Mouse (Mus musculus) c-Kit-positive CD71-positive TER-119-negative erythroid progenitor cells, embryonic 14.5 days (primary cell): ENCODE data around the gene Cox10.

Experiments used
- DNase-seq: peaks from one replicate; pipeline ENCODE4 v3.0.0-alpha.2; 2013; ENCODE audit warnings: low read depth

The Cox10 gene

DNA sequence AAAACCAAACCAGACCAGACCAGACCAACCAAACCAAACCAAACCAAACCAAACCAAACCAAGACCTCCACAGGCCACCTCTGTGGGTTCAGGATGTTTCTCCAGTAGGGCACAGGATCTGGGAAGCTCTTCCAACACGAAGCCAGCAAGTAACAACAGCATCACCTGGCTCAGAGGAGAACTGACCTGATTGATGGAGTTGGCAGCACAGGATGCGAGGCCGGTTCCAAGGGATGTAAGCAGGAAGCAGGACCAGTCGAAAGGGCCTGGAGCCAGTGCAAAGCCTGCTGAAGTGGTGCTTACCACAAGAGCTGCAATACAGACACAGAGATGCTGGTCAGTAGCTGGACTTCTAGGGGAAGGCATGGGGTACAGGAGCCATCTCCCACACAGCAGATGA lies 34.2 kb downstream of the Cox10 start:
- no peak for DNase-seq

DNA sequence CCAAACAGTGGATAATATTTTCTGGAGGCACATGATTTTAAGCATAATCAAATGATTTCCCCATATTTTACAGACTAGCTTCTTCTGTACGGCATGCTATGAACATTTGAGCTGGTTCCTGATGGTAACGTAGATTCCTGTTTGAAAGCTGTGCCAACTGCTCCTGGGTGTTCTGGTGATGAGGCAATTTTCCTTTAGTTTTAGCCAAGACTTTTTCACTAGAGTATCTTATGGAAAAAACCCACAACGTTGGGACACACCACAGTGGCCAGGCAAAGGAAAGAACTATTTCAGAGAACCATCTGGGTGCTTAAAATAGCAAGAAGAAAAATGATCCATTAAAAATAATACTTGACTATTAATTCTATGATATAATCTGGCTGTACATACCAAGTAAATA lies 35.2 kb downstream of the Cox10 start:
- no peak for DNase-seq

DNA sequence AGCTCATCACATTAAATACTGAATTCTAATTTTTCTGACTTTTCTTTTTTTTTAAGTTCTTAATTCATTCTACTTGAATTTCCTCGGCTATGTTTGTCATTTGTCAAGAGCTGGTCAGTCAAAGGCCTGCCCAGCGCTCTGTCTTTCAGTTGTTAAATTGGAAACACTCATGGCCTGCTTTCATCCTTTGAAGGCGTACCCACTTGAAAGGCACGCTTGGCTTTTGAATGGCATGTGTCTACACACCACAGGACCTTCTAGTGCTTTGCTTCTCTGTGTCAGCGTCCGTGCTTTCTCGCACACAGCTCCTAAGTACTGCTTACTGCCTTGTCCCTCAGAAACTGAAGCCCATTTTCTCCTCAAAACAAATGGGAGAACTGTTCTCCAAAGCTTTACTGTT lies 38.0 kb downstream of the Cox10 start:
- no peak for DNase-seq

DNA sequence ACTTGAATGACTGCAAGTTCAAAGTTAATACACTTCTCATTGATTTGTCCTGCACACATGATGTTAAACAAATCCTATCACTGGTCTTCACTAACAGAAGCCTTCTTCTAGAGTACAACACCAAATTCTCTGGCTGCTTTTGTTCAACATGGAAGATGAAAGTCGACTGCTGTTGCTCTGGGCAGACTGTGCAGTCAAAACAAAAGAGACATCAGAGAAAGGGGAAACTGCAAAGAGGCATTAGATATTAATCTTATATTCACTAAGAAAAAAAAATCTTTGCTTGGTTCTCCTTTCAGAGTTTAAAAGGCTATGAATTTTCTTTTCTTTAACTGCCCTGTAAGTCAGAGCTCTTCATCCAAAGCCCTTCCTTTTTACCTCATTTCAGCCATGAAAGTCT lies 39.7 kb downstream of the Cox10 start:
- DNase-seq = no peak

DNA sequence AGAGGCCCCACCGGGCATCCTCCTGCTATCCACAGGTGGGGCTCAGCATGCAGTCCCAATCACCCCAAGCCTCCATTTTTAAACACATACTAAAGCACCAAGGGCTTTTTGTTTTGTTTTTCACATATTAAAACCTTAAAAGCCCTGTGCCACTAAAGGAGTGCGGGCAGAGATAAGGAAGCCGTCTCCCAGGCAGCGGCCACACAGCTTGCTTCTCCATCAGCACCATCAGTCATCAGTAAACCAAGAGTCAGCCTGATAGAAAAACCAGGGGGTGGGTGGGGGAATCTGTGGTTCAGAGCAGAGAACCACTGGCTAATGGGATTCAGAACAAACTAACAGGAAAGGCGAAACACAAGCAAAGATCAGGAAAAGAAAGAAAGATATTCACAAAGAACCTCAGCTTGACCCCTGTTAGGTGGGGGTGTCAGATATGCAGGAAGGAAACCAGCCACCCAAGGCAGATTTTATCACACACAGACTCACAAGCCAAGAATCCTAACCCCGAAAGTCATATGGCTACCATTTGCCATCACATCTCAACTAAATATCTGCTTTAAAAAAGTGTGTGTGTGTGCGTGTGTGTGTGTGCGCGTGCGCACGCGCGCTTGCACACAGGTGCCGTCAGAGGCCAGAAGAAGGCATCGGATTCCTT lies 41.7 kb downstream of the Cox10 start:
- DNase-seq = no peak

DNA sequence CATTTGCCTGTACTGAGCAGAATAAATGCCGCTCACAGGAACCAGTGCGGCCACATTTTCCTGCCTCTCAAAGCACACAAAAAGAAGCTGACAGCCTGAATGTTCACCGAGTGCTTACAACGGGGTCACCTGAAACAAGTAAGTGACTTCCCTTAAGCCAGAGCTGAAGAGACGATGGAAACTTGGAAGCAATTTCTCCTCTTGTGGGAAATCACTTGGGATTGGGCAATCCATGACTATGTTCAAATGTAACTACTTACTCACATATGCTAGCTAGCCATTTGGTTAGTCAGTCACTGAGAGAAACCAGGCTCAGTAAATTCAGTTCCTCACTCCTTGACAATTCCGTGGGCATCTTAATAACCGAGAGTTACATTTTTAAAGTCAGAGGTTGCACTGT lies 43.0 kb downstream of the Cox10 start:
- DNase-seq = no peak

DNA sequence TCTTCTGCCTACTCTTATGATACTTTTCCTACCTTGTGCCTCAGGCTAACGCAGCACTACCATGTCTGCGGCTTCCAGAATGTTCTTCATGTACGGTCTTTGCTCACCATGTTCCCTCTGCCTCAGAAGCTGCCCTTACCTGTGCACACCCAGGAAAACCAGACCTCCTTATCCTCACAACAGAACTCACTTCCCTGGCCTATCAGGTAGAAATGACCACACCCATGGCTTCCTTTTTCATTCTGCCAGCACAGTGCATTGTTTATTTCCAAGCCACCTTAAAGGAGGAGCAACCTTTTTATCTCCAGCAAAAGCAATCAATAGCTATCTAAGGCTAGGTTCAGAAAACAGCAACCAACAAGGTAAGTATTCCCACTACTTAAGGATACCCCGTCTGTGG lies 43.6 kb downstream of the Cox10 start:
- no peak for DNase-seq

DNA sequence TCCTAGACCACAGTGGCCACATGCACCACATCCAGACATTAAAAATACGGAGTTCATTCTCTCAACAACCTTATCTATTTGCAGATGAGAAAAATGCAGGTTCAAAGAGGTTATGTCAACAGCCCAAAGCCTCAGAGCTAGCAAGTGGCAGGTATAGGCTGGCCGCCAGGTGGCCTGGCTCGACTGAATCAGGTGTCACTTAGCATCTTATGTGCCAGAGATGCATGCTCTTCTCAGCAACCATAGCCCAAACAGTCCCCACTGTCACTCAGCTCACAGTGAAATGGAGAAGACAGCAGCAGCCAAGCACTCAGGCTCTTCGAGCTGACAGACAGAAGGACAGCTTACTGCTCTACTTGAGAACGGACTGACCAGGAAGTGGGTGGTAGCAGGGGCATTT lies 44.6 kb downstream of the Cox10 start:
- no peak for DNase-seq

DNA sequence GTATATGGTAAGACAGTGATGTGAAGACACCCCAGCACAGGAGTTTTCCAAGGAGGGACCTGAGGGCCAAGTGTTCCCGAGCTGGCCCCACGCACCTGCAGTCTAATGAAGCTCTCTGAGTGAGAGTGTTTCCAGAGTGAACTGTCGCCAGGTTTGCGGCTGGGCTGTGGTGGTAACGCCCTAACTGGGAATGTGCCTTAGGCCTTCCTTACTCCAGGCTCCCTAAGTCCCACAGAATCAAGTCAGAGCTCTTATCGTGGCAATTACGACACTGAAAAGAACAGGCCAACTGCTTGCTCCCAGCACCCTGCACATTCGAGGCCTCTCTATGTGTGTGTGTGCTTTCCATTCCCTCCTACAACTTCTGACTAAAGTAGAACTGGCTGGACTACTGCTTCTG lies 51.8 kb downstream of the Cox10 start:
- DNase-seq = no peak

DNA sequence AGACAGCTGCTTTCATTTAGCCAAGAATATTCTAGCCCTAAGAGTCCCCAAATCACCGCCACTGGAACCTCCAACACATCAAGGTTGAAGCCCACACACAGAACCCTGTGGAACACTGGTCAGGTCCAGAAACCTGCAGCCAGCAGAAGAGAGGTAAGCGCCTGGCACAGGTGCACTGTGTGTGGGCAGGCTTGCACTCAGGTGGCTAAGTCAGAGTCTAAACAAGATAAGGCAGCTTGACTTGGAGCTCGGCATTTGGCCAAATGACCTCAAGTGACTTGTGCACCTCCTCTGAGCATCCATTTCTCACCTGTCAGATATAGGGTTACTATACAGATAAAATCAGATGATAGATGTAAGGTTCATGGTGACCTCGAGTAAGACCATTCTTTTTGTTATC lies 53.4 kb downstream of the Cox10 start:
- DNase-seq = no peak

DNA sequence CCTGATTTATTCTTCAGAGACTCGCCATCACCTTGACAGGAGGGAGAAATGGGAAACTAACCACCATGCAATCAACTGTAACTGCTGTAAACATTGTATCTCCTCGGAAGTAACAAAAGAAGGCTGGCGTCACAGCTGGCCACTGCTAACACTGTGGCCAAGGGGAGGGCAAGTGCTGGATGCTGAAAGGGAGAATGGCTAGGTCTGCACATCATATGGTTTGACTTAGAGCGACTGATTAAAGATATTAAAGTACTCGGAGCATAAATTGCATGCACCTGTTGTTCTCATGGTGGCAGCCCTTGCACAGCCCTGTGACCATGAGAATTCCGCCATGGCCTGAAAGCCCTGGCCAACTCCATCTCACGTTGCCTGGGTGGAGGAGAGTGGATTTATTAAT lies 54.7 kb downstream of the Cox10 start:
- DNase-seq = no peak

DNA sequence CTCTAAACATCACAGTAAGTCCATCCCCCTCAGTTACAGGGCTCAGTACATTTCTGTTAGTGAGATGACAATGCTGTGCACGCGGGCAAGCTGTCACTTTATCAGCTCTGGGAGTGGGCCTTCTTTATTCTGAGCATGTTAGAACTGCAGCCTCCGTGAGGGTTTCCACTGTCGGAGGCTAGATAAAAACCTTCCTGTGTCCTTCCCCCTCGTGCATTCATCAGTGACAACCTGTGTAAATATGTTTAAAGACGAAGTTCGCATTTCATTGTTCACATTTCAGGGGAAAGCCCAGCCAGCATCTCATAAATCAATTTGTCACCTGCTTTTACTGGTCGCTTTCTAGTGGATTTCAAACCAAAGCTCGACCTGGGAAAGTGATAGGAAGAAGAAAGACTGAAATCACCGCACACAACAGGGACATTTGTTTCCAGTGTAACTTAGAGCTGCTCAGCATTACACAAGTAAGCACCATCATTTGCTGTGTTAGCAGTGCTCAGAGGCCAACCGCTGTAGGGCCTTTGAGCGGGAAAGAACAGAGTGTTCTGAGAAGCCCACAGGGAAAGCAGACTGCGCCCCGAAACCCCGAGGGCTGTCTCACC lies 55.8 kb downstream of the Cox10 start:
- no peak for DNase-seq

DNA sequence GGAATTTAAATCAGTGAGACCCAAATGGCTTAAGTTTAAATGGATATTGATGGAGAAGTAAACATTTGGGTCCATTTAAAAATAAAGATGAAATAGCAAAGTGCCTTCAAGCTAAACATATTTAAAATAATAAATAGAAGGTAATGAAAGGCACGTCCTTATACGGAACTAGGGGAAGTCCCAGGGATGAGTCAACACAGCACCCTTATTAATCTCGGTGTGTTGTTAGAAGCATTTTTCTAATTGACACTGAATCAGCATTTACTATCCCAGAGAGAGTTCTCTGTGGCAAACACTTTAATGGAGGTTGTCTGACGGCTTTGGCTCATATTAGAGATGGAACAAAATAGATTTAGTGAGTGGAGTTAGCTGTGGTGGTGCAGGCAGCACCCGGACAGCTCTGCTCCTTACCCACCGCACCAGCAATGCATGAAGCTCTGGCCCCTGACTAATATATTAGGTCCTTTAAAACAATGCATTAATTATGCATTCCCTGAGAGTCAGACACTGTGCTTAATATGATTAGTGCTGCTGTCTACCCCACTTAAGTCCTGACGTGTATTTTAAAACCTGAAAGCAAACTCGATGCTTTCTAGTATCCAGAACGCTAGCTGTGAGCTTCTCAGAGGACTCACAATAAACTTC lies 56.7 kb downstream of the Cox10 start:
- no peak for DNase-seq

DNA sequence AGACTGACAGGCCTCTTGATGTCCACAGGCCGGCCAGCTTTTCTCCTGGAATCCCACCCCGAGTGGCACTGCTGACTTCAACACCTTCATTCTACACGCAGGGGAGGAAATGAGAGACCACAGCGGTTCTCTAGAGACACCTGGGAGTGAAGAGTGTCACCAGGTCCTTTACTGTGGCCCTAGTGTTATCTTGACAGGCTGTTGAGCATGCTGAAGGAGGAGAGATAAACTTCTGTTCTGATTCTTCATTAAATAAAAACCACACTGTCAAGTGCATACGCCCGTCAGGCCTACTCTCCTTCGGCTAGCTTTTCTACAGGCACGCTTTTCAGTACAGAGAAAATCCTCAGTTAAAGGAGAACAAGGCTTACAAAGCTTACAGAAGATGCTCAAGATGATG lies 60.0 kb downstream of the Cox10 start:
- no peak for DNase-seq

DNA sequence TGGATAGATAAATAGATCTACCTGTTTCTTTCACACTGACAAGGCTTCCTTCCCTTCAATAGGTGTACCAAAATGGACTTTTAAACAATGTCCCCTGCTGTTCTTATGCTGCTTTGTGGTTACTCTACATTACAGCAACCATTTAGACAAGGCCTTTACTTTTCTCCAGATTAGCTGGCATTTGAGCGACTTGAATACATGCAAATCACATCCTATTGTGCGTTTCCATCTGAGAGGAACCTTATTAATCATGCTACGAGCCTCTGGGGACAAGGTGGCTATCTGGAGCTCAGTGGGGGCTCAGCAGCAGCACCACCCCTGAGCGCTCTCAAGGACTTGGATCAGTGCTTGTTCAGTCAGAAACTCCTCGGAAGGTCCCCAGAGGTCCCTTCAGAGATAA lies 61.1 kb downstream of the Cox10 start:
- DNase-seq = no peak

DNA sequence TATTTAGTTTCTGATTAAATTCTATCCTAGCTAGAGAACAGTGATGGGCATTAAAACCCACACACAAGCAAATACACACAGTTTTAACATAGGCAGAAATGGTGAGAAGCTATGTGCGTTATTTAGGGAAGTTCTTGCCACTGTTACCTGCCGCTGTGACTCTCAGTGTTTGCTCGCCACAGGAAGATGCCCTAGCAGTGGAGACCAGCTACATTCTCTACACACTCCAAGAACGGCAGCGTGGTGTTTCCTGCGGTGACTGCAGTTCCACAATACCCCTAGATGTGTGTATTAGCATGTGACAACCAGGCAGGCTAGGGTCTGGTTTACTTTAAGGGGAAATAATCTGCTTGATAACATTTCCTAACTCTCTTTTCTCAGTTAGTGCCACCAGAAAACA lies 64.0 kb downstream of the Cox10 start:
- no peak for DNase-seq

DNA sequence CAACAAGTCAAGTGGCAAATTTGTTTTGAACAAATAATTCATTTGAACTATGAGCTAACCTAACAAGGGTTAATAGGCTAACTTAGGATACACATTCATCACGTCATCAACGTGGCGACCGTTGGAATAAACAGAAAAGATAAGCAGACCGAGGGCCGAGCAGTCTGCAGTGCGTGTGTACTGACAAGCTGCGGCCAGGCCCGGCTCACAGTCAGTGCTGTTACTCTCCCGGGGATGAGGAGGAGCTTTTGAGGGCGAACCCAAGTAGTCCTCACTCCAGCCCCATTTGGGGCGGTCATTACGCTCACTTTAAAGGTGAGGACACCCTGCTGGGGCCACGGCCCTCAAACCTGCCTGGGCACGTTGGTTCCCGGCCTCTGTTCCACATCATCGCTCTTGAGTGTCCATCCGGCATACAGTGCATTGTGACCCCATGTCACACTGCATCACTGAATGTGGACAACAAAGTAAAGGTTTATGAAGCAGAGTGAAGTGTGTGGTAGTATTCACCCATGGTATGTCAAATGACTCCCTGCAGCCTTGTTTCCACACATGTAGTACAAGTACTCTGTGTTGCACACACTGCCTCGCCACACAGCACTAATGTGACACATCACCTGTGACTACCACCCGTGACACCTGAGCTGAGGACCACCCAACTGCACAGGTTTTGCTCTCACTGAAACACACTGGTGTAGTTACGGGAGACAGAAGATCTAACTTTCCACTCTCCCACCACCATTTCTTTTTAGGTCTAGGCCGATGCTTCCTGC lies 68.4 kb downstream of the Cox10 start:
- DNase-seq = peak; percentile 73

DNA sequence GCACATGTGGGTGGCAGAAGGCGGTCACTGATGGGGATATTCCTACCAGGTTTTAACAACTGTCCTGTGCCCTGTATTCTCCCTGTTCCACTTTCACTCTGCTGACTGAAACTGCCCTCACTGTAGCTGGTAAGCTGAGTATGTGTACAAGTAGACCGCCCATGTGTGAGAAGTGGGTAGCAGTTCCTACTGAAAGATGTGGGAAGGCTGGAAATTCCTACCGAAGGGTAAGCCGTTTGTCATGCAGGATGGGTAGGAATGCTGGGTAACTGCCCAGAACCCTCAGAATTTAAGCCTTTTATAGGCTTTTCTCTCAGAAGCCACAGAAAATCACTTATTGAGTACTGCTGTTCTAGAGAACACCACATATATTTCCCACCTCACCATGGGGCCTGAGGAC lies 75.1 kb downstream of the Cox10 start:
- DNase-seq = no peak

DNA sequence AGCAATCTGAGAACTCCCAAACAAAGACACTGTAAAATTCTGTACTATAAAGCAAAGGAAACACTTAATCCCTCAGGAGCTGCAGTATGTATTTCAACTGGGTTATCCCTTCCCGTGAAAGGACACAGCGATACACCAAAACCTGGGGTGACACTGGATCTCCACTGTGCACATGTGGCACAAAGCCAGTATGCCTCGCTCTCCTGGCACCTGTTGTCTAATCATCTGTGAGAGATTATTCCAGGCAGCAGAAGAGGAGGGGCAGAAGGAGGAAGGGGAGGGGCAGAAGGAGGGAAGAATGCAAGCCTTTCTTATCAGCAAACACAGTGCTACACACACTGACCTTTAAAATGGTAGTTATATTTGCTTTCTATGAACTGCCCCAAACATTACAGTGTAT lies 75.8 kb downstream of the Cox10 start:
- peak; percentile 38 for DNase-seq

DNA sequence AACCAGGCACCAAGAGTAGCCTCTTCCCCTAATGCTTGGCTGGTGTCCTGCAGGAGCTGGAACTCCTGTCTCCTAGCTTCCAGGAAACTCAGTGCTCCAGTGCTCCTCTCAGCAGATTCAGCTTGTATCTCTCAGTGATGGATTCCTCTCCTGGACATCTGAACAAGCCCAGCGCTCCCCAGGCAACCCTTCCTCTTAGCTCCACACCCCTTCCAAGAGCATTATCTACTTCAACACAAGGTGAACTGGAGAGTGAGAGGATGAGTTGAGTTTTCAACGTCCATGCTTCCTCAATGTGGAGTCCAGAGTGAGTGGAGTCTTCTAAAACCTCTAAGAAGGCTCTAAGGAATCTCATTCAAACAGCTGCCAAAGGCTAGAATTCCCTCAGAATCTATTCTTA lies 76.6 kb downstream of the Cox10 start:
- no peak for DNase-seq

DNA sequence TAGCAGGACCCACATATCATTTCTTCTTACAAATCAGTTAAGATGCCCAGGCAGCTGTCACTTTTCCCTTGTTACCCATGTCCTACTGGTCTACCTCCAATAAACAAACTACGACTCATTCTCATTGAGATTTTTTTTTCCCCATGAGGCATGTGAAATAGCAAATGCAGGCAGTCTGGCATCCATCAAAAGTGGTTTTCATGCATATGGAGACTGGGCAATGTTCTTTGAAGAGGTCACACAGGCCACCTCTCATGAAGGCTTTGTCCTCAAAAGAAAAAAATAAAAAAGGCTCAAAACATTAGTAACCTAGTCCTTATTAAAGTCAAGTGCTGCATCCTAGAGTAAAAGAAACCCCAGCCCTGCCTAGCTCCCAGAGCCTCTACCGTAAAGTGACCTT lies 78.2 kb downstream of the Cox10 start:
- DNase-seq = no peak

DNA sequence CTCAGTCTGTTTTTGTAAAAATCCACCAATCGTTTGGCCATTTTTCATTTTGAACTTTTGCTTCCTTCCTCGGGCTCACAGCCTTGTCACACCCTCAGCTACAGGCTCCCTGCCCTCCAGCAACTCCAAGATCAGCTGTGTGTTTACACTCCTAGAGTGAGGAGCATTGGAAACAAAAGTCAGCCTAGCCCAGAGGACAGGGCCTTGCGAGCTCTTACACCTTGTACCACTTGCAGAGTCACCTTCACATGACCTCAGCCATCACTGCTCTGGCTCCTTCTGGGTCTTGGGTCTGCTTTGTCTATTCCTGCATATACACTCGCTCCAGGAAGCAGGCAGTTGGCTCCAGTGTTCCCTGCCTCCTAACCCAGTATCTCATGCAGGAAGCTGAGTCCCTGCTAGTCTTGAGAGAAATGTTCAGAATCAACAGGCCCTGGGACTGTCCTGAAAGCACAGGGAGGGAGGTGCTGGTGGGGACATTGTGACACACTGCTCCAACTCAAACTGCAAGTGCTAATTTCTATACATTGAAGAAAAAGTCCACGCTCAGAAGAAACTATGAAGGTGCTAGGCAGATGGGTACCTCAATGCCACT lies 79.0 kb downstream of the Cox10 start:
- DNase-seq = no peak

DNA sequence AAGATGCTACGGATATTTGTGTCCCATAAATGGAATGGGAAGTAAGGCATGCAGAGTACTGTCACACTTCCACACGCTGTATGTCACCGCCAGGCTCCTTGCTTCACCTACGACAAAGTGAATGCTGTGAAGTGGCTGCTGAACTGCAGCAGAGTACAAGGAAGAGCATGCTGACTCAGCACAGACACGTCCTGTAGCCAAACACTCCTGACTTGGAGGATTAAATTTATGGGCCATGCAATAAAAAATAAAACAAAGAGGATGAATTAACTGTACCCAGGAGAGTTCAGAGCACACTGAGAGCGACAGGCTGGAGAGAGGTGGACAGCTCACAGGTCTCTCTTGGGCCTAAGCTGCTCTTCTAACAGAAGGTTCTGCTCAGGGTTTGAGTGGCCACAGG lies 79.8 kb downstream of the Cox10 start:
- no peak for DNase-seq
